Mouse (Mus musculus) C2C12 (cell line): ENCODE results near the gene Col27a1. TPM values are rescaled to one million over a fixed set of nuclear protein-coding genes. Genes with fewer than 3 reads are reported as not detected.

Experiments used
- H3K27me3 ChIP-seq: one replicate; pipeline ENCODE4 v1.6.1; 2011; ENCODE audit not compliant: control insufficient read depth, insufficient read depth, insufficient read length
- H3K36me3 ChIP-seq: one replicate; pipeline ENCODE4 v1.6.1; 2011; ENCODE audit not compliant: control insufficient read depth, insufficient read depth
- H3K4me3 ChIP-seq: one replicate; pipeline ENCODE4 v1.5.1; 2011; ENCODE audit warnings: mild to moderate bottlenecking, control low read depth; ENCODE audit not compliant: poor library complexity, insufficient read depth, severe bottlenecking
- H3K79me2 ChIP-seq: one replicate; pipeline ENCODE4 v1.6.1; 2011; ENCODE audit not compliant: control insufficient read depth, insufficient read depth
- H3K79me3 ChIP-seq: one replicate; pipeline ENCODE4 v1.6.1; 2011; ENCODE audit warnings: low read depth, control low read depth
- H3ac ChIP-seq: one replicate; pipeline ENCODE3; 2011; ENCODE audit warnings: low read depth; ENCODE audit not compliant: control insufficient read depth, insufficient read length
- CEBPB ChIP-seq: IDR thresholded peaks from one replicate; pipeline ENCODE4 v1.6.1; 2011; ENCODE audit warnings: low read depth, mild to moderate bottlenecking, control low read depth, moderate library complexity
- CTCF ChIP-seq: IDR thresholded peaks from one replicate; pipeline ENCODE4 v1.5.1; 2011; ENCODE audit not compliant: control insufficient read depth, insufficient read depth, insufficient read length
- FOSL1 ChIP-seq: IDR thresholded peaks from one replicate; pipeline ENCODE4 v1.8.0; 2011; ENCODE audit warnings: mild to moderate bottlenecking, low read length; ENCODE audit not compliant: poor library complexity, insufficient read depth, severe bottlenecking
- MAX ChIP-seq: IDR thresholded peaks from one replicate; pipeline ENCODE4 v1.6.1; 2011; ENCODE audit warnings: mild to moderate bottlenecking, control low read depth
- MYOD1 ChIP-seq: IDR thresholded peaks from one replicate; pipeline ENCODE4 v1.6.1; 2011; ENCODE audit warnings: low read depth; ENCODE audit not compliant: control insufficient read depth, insufficient read length
- MYOG ChIP-seq: IDR thresholded peaks from one replicate; pipeline ENCODE4 v1.6.1; 2011; ENCODE audit not compliant: control insufficient read depth, insufficient read length; ENCODE audit errors: extremely low read depth
- USF1 ChIP-seq: IDR thresholded peaks from one replicate; pipeline ENCODE4 v1.6.1; 2011; ENCODE audit warnings: low read depth, mild to moderate bottlenecking, control low read depth, moderate library complexity
- polyA plus RNA-seq: library from polyadenylated mRNA; unstranded; fragments of >200 nt; fragmentation: generic; extraction: Trizol; gene quantifications from one replicate; pipeline ENCODE4 v1.2.1, GENCODE M21; 2012; ENCODE audit warnings: missing spikeins

Gene Col27a1
- polyA plus RNA-seq, 1 experiment: 0.08 TPM

DNA sequence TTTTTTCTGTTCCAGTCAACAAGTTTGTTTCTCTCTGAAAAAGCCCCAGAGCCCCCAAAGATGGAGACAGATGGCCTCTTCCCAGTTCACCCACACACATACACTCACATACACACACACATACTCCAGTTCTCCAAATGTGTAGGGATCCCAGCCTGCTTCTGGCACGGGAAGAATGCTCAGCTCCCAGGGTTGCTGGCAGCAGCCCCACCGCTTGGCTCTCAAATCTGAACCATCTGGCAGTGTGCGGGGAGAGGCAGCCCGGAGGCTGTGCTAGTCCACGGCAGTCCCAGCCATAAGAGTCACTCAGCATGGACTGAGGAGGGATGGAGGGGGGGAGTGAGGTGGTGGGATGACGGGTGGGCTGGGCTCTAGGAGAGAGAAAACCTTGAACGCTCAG, 77.3 kb downstream of the Col27a1 start:
- Histone ChIP-seq H3K36me3 (no peaks in the 10 kb centered on the region), H3K79me2 (no peaks in the 10 kb centered on the region), H3ac (no peak overlapping the region), H3K27me3 (peaks cover 8% of the 10 kb centered on the region), H3K4me3 (no peak overlapping the region), H3K79me3 (no peaks in the 10 kb centered on the region)
- TF ChIP-seq CTCF: no peak
- no peak for TF ChIP-seq MYOD1
- no peak for TF ChIP-seq MAX
- no peak for TF ChIP-seq USF1
- no peak for TF ChIP-seq CEBPB
- no peak for TF ChIP-seq FOSL1

DNA sequence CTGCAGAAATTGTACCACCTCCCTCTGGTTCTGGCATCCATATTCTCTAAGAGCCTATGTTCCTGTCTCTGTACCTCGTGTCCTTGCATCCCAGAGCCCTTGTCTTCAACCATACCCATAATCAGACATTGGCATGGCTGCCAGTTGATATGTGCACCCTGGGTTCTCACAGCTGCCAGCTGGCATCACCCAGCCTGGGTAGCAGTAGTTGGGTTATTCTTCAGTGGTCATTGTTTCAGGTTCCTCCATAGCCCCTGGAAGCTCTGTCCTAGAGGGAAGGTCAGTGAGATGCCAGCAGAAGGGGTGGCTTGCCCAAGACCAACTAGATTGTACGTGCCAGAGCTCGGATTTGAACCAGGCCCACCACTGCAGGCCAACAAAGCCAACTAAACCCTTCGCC, 77.9 kb downstream of the Col27a1 start:
- H3K27me3 ChIP-seq: peaks cover 8% of the 10 kb centered on the region
- no peaks in the 10 kb centered on the region for H3K36me3 ChIP-seq
- H3ac ChIP-seq: no peak overlapping the region
- no peak overlapping the region for H3K4me3 ChIP-seq
- H3K79me3 ChIP-seq: no peaks in the 10 kb centered on the region
- H3K79me2 ChIP-seq: no peaks in the 10 kb centered on the region
- no peak for TF ChIP-seq MYOG
- no peak for TF ChIP-seq USF1
- no peak for TF ChIP-seq MAX
- TF ChIP-seq CTCF: no peak
- no peak for TF ChIP-seq MYOD1
- TF ChIP-seq FOSL1: no peak
- no peak for TF ChIP-seq CEBPB

DNA sequence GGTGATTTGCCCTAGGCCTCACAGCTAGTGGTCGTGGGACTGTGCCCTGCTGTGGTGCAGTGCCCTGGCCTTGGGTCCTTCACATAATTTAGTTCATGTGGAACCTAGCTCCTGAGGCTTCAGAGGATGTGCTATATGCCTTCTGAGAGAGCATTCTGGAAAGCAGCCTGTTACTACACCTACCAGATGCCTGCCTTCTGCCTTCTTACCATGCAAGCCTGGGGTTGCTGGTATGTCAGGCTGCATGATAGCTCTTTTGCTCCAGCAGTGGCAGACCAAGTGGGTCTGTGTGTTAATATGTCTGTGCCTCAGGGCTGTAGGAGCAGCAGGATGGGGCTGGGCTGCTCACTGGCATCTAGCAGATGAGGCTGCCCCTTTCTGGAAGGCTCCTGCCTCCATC, 81.8 kb downstream of the Col27a1 start:
- TF ChIP-seq USF1 (no peak), MYOG (no peak), CTCF (no peak), MAX (no peak), FOSL1 (no peak), CEBPB (no peak), MYOD1 (no peak)
- H3ac ChIP-seq: no peak overlapping the region
- no peaks in the 10 kb centered on the region for H3K36me3 ChIP-seq
- H3K79me3 ChIP-seq: no peaks in the 10 kb centered on the region
- H3K27me3 ChIP-seq: peaks cover 11% of the 10 kb centered on the region
- H3K79me2 ChIP-seq: no peaks in the 10 kb centered on the region
- no peak overlapping the region for H3K4me3 ChIP-seq

DNA sequence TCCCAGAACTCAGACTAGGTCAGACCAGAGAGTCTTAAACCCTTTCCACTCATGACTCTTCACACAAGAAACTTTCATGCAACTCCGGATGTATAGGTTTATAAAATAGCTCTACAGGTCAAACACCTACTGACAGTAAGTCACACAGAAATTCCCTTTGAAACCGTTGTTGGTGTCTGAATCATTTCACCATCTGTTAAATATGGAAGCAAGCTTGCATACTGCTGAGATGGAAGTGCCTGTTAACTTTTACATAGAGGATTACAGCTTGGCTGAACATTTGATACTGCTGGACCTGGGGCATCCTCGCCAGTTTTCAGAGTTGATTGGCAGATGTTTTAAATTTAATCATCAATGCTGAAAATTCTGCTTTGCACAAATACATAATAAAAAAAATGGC, 82.5 kb downstream of the Col27a1 start:
- Histone ChIP-seq H3ac (no peak overlapping the region), H3K27me3 (peaks cover 12% of the 10 kb centered on the region), H3K4me3 (no peak overlapping the region), H3K79me2 (no peaks in the 10 kb centered on the region), H3K36me3 (no peaks in the 10 kb centered on the region), H3K79me3 (no peaks in the 10 kb centered on the region)
- TF ChIP-seq FOSL1 (no peak), CTCF (no peak), MYOD1 (no peak), USF1 (no peak), CEBPB (no peak), MAX (no peak), MYOG (no peak)

DNA sequence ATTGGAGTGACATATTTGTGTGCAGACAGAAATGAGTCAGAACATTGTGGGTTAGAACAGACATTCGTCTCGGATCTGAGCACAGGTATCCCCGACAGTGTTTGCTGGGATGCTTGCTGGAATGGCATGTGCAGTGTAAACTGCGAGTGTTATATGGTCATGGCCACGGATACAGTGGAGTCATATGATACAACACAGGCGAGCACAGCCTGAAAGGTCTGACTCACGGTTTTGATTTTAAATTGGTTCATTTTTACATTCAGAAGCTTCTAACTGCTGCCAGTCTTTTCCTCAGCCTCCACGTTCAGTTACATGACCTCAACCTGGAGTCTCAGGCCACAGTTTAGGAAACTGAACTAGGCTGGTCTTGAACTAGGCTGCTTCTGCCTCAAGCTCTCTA, 83.1 kb downstream of the Col27a1 start:
- no peaks in the 10 kb centered on the region for H3K36me3 ChIP-seq
- peaks cover 8% of the 10 kb centered on the region for H3K27me3 ChIP-seq
- no peak for TF ChIP-seq MYOD1
- no peak for TF ChIP-seq MYOG
- TF ChIP-seq CTCF: no peak
- TF ChIP-seq USF1: no peak
- TF ChIP-seq FOSL1: no peak
- no peak for TF ChIP-seq MAX
- TF ChIP-seq CEBPB: no peak
- no peaks in the 10 kb centered on the region for H3K79me3 ChIP-seq
- no peak overlapping the region for H3K4me3 ChIP-seq
- no peaks in the 10 kb centered on the region for H3K79me2 ChIP-seq
- H3ac ChIP-seq: peak overlapping the region; percentile 3

DNA sequence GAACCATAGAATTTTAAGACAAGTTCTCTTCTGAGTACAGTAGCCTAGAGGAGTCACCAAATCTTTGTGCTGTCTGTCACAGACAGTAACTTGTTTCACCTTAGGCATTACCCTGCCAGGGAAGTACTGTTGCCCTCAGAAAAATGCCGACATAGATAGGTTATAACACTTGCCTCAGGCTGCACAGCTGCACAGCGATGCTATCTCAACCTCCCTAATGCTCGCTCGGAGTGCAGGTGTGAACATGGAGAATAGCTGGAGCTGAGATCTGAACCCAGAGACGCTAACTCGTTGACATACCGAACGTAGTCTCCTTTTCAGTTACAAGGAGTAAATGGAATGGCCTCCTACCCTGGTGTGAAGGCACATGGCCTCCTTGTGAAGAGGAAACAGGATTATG, 84.4 kb downstream of the Col27a1 start:
- Histone ChIP-seq H3K4me3 (no peak overlapping the region), H3K36me3 (no peaks in the 10 kb centered on the region), H3K79me3 (no peaks in the 10 kb centered on the region), H3K27me3 (peaks cover 15% of the 10 kb centered on the region), H3K79me2 (no peaks in the 10 kb centered on the region), H3ac (no peak overlapping the region)
- TF ChIP-seq FOSL1 (no peak), MYOG (no peak), CTCF (no peak), USF1 (no peak), CEBPB (no peak), MYOD1 (no peak), MAX (no peak)
